Mouse (Mus musculus): ENCODE measurements around the gene Supt5.

Supt5 gene

GRCm38 (mm10) chr7:28298837-28299625, 39.5 kb downstream of the Supt5 start:
- DNase-seq: peak; percentile 49 to 73

- DNase-seq: peak; percentile 60 to 80
Measured at GRCm38 (mm10) chr7:28294481-28294880, 44.1 kb downstream of the Supt5 start.

GRCm38 (mm10) chr7:28290638-28291590, 47.6 kb downstream of the Supt5 start, which contains the start of gene Selenov:
Gene Selenov (minus strand): TSS chr7:28291186.
- DNase-seq: peak; percentile 69 to 76

GRCm38 (mm10) chr7:28290165-28290564, 48.4 kb downstream of the Supt5 start:
- DNase-seq: no peak

- no peak for DNase-seq
Measured at GRCm38 (mm10) chr7:28280630-28281029, 57.9 kb downstream of the Supt5 start.

GRCm38 (mm10) chr7:28278279-28278652, 60.3 kb downstream of the Supt5 start:
- DNase-seq: no peak

GRCm38 (mm10) chr7:28277615-28278278, 60.8 kb downstream of the Supt5 start, which contains the start of gene Eid2b:
Gene Eid2b (plus strand): TSS chr7:28277739.
- peak; percentile 98 for DNase-seq

- no peak for DNase-seq
Measured at GRCm38 (mm10) chr7:28277237-28277614, 61.3 kb downstream of the Supt5 start.

- DNase-seq: peak in 1 of 2 experiments; percentile 9
Measured at GRCm38 (mm10) chr7:28271761-28272160, 66.8 kb downstream of the Supt5 start.

- no peak for DNase-seq
Measured at GRCm38 (mm10) chr7:28269355-28269754, 69.2 kb downstream of the Supt5 start.

GRCm38 (mm10) chr7:28268576-28268975, 70.0 kb downstream of the Supt5 start:
- DNase-seq: no peak

- DNase-seq: peak; percentile 78 to 80
Measured at GRCm38 (mm10) chr7:28268042-28268531, 70.5 kb downstream of the Supt5 start.

GRCm38 (mm10) chr7:28267129-28268041, 71.2 kb downstream of the Supt5 start, which contains the start of gene Eid2:
Gene Eid2 (plus strand): TSS chr7:28267881.
- peak; percentile 96 to 97 for DNase-seq

- DNase-seq: no peak
Measured at GRCm38 (mm10) chr7:28265391-28265790, 73.2 kb downstream of the Supt5 start.

Measured in cerebellum, postnatal 25 days (tissue).